Mouse (Mus musculus) ES-E14 (cell line): ENCODE data around the gene Dnajc30. TPM values are rescaled to one million over a fixed set of nuclear protein-coding genes. Genes with fewer than 3 reads are reported as not detected.

Experiments used
- DNase-seq: peaks from one replicate; pipeline ENCODE4 v3.0.0-alpha.2; 2013; ENCODE audit warnings: low read depth, low spot score
- H3K27ac ChIP-seq: 2 replicates; pipeline ENCODE4 v1.5.1; 2012; ENCODE audit warnings: low read depth, mild to moderate bottlenecking, low read length, moderate library complexity, mixed read lengths; ENCODE audit not compliant: poor library complexity, insufficient read depth, severe bottlenecking
- H3K36me3 ChIP-seq: 2 replicates; pipeline ENCODE4 v1.6.1; 2012; ENCODE audit warnings: mild to moderate bottlenecking, low read length, moderate library complexity, mixed read lengths; ENCODE audit not compliant: control insufficient read depth, poor library complexity, insufficient read depth, severe bottlenecking
- H3K4me1 ChIP-seq, 2 experiments: fragments of 150-350 bp in 1 of 2; sonication (generic) in 1 of 2; 2 replicates each; pipeline ENCODE4 v1.6.1; 2012; ENCODE audit warnings: low read length in 2 of 2, mild to moderate bottlenecking in 1 of 2, mixed read lengths in 1 of 2; ENCODE audit not compliant: control insufficient read depth in 2 of 2, insufficient read depth in 2 of 2, poor library complexity in 1 of 2
- H3K4me3 ChIP-seq, 2 experiments: fragments of 150-350 bp in 1 of 2; sonication (generic) in 1 of 2; 2 replicates each; pipeline ENCODE4 v1.5.1; 2012; ENCODE audit warnings: low read length in 2 of 2, low read depth in 1 of 2, mild to moderate bottlenecking in 1 of 2, mixed read lengths in 1 of 2; ENCODE audit not compliant: insufficient read depth in 1 of 2, poor library complexity in 1 of 2, severe bottlenecking in 1 of 2
- H3K9ac ChIP-seq: 2 replicates; pipeline ENCODE4 v1.6.1; 2012; ENCODE audit warnings: low read depth, mild to moderate bottlenecking, low read length, mixed read lengths; ENCODE audit not compliant: poor library complexity, insufficient read depth, severe bottlenecking
- H3K9me3 ChIP-seq: fragments of 150-350 bp; sonication (generic); 2 replicates; pipeline ENCODE4 v1.6.1; 2012; ENCODE audit warnings: low read depth, mild to moderate bottlenecking, low read length; ENCODE audit not compliant: control insufficient read depth, insufficient read depth
- CHD2 ChIP-seq: IDR thresholded peaks from 2 replicates; pipeline ENCODE4 v1.6.1; 2014; ENCODE audit warnings: mild to moderate bottlenecking, low read depth, low read length, inconsistent platforms
- HCFC1 ChIP-seq: IDR thresholded peaks from 2 replicates; pipeline ENCODE4 v1.6.1; 2012; ENCODE audit warnings: low read length, inconsistent platforms, borderline replicate concordance; ENCODE audit not compliant: insufficient read depth
- MAFK ChIP-seq: IDR thresholded peaks from 2 replicates; pipeline ENCODE4 v1.6.1; 2014; ENCODE audit warnings: mild to moderate bottlenecking, low read depth, low read length, inconsistent platforms; ENCODE audit not compliant: insufficient read depth
- ZC3H11A ChIP-seq: IDR thresholded peaks from 2 replicates; pipeline ENCODE4 v1.6.1; 2012; ENCODE audit warnings: low read depth, mild to moderate bottlenecking, inconsistent platforms, low read length, borderline replicate concordance
- ZNF384 ChIP-seq: IDR thresholded peaks from 2 replicates; pipeline ENCODE4 v1.6.1; 2012; ENCODE audit warnings: low read depth, low read length, inconsistent platforms
- in situ Hi-C, 2 experiments: fragments of 600-800 bp; cut with MboI; formaldehyde crosslinking; loops; one replicate each; pipeline ENCODE4 v1.15.1; 2025; ENCODE audit warnings: low sequenced_read_pairs in 2 of 2, inconsistent platforms in 1 of 2; ENCODE audit not compliant: unreplicated experiment in 2 of 2
- total RNA-seq: library from RNA; depleted of rRNA; stranded (reverse); fragments of 300-350 nt; gene quantifications from 2 replicates; pipeline ENCODE4 v1.2.3, GENCODE M21; 2012

Gene Dnajc30
- total RNA-seq, 1 experiment, result 8.3 TPM

- in situ Hi-C loops, result no loop called here
- TF ChIP-seq HCFC1, result no peak
- no peak for TF ChIP-seq ZNF384
- no peak for TF ChIP-seq CHD2
- TF ChIP-seq MAFK, result no peak
- no peak for TF ChIP-seq ZC3H11A
- Histone ChIP-seq H3K9ac (no peak overlapping the region), H3K27ac (no peak overlapping the region), H3K4me1 (0 out of 4 replicates have a peak, but pooled peaks cover 0 to 2% of the 10 kb centered on the region in 2 experiments), H3K36me3 (peaks cover 1% of the 10 kb centered on the region; the same call in 1 of the 2 replicates), H3K4me3 (no peak overlapping the region), H3K9me3 (no peaks in the 10 kb centered on the region)
- DNase-seq, result no peak
Observed at GRCm38 (mm10) chr5:135066008-135066407, 2.0 kb downstream of the Dnajc30 start.

- in situ Hi-C loops, result no loop called here
- Histone ChIP-seq H3K27ac (no peak overlapping the region), H3K9me3 (no peaks in the 10 kb centered on the region), H3K4me1 (peaks cover 0 to 20% of the 10 kb centered on the region in 2 experiments; a peak in 2 of 4 replicates), H3K36me3 (no peaks in the 10 kb centered on the region; the same call in 1 of the 2 replicates), H3K4me3 (no peak overlapping the region), H3K9ac (no peak overlapping the region)
- DNase-seq, result no peak
- TF ChIP-seq ZC3H11A, result no peak
- TF ChIP-seq ZNF384, result no peak
- TF ChIP-seq HCFC1, result no peak
- no peak for TF ChIP-seq MAFK
- no peak for TF ChIP-seq CHD2
Observed at GRCm38 (mm10) chr5:135070448-135070847, 6.4 kb downstream of the Dnajc30 start.

DNA sequence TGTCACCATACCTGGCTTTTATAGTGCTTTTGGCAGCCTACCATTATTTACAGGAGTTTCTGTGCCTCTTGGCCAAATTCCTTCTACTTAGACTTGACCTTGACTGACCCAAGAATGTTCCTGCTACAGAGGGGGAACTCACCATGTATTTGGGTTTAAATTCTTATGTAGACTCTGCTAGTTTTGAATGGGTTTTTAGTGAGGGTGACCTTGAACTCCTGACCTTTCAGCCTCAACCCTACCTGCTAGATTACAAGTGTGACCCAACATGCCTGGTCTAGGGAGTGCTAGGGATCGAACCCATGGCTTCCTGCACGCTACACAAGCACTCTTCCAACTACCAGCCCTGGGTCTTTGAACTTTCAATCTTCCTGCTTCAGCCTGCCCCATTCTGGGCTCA lies 8.1 kb downstream of the Dnajc30 start:
- no peak for DNase-seq
- H3K9me3 ChIP-seq, result no peaks in the 10 kb centered on the region
- in situ Hi-C loops, result no loop called here
- H3K9ac ChIP-seq, result 0 out of 2 replicates have a peak overlapping the region, but pooled peaks have one; percentile 59
- peak overlapping the region; percentile 63; the same call in 1 of the 2 replicates for H3K27ac ChIP-seq
- no peaks in the 10 kb centered on the region for H3K36me3 ChIP-seq
- TF ChIP-seq CHD2 (no peak), HCFC1 (no peak), ZC3H11A (no peak), ZNF384 (no peak)
- peak overlapping the region in 1 of 2 experiments; percentile 53; a peak in 1 of 4 replicates for H3K4me3 ChIP-seq
- peaks cover 0 to 31% of the 10 kb centered on the region in 2 experiments; a peak in 2 of 4 replicates for H3K4me1 ChIP-seq

DNA sequence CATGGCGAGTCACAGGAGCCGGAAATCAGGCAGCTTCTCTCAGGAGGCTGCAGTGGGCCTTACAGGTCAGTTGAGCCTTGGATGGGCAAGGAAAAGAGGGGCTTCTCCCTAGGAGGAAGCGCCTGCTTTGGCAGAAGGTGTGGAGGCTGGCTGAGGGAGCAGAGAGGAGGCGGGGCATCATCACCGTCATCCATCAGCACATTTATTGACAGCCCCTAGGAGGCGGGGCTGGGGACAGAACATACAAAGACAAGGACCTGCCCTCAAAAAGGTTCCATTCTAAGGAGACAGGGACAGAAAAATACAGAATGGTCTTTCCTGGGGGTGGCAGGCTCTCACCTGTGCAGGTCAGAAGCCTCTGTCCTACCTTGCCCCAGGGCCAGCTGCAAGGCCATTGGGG lies 8.7 kb downstream of the Dnajc30 start:
- H3K4me3 ChIP-seq, result peak overlapping the region in 1 of 2 experiments; percentile 53; a peak in 3 of 4 replicates
- DNase-seq, result peak; percentile 54
- in situ Hi-C loops, result no loop called here
- peaks cover 0 to 31% of the 10 kb centered on the region in 2 experiments; a peak in 2 of 4 replicates for H3K4me1 ChIP-seq
- TF ChIP-seq MAFK (no peak), CHD2 (no peak), ZNF384 (no peak), HCFC1 (no peak), ZC3H11A (no peak)
- H3K9me3 ChIP-seq, result no peaks in the 10 kb centered on the region
- H3K36me3 ChIP-seq, result no peaks in the 10 kb centered on the region
- H3K9ac ChIP-seq, result peak overlapping the region; percentile 59; the same call in 1 of the 2 replicates
- peak overlapping the region; percentile 63 for H3K27ac ChIP-seq
